Mouse (Mus musculus) midbrain, embryonic 15.5 days (tissue): ENCODE data around the gene Kctd18. TPM values are rescaled to one million over a fixed set of nuclear protein-coding genes. Genes with fewer than 3 reads are reported as not detected.

Experiments
- ATAC-seq: fragments of 200-750 bp; cut with Nextera tagmentation; replicated peaks from 2 replicates; pipeline ENCODE4 v1.8.0; 2017; ENCODE audit warnings: moderate TSS enrichment
- H3K27ac ChIP-seq: fragments of 300-500 bp; sonication (generic); 2 replicates; pipeline ENCODE4 v1.5.1; 2015; ENCODE audit warnings: mild to moderate bottlenecking, inconsistent platforms
- H3K27me3 ChIP-seq: fragments of 300-500 bp; sonication (generic); replicated peaks from 2 replicates; pipeline ENCODE4 v1.6.1; 2015; ENCODE audit warnings: inconsistent platforms
- H3K36me3 ChIP-seq: fragments of 300-500 bp; sonication (generic); replicated peaks from 2 replicates; pipeline ENCODE4 v1.6.1; 2015; ENCODE audit warnings: inconsistent platforms
- H3K4me1 ChIP-seq: fragments of 300-500 bp; sonication (generic); 2 replicates; pipeline ENCODE4 v1.6.1; 2015; ENCODE audit warnings: inconsistent platforms
- H3K4me2 ChIP-seq: fragments of 300-500 bp; sonication (generic); 2 replicates; pipeline ENCODE4 v1.6.1; 2015; ENCODE audit warnings: inconsistent platforms, mild to moderate bottlenecking, moderate library complexity
- H3K4me3 ChIP-seq: fragments of 300-500 bp; sonication (generic); 2 replicates; pipeline ENCODE4 v1.5.1; 2015; ENCODE audit warnings: mild to moderate bottlenecking, inconsistent platforms
- H3K9ac ChIP-seq: fragments of 300-500 bp; sonication (generic); 2 replicates; pipeline ENCODE4 v1.6.1; 2015; ENCODE audit warnings: mild to moderate bottlenecking, inconsistent platforms
- H3K9me3 ChIP-seq: fragments of 300-500 bp; sonication (generic); 2 replicates; pipeline ENCODE4 v1.6.1; 2016; ENCODE audit warnings: inconsistent platforms
- WGBS: fragments of 180-500 bp; shearing (Covaris S2); methylation state at CpG from one replicate; pipeline ENCODE4 v1.1.7; 2015; ENCODE audit warnings: mixed read lengths; 5-methylcytosine and 5-hydroxymethylcytosine counted together
- polyA plus RNA-seq: library from polyadenylated mRNA; unstranded; fragments of >200 nt; fragmentation: Nextera tagmentation; extraction: Ambion mirVana; gene quantifications from 2 replicates; pipeline ENCODE4 v1.2.1, GENCODE M21; 2015

Gene Kctd18
- polyA plus RNA-seq, 1 experiment from 2014 or later, result 29.7 TPM

GRCm38 (mm10) chr1:57940691-57941090 is 78.1 kb downstream of the Kctd18 start:
- 51% methylated on average over 10 of the region's 10 CpGs for WGBS
- no peak overlapping the region for H3K4me3 ChIP-seq
- ATAC-seq, result 0 out of 2 replicates have a peak, but pooled peaks have one; percentile 19

DNA sequence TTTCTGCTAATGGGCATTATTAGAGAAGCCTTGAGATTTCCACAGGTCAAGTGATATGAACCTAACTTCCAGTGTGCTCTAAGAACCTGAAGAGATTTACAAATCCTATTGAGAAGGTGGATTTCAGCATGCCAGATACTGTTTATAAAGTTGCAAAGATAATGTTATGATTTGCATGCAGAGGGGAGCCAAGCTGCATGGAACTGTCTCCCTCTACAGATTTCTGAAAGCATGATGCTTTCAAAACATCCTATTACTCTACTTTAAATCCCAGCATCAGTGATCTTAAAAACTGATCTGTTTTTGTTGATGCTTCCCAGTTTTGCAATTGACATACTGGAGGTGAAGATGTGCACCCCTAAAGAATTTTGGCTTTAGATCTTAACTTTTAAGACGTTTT is 84.5 kb downstream of the Kctd18 start:
- 41% methylated on average over 1 of the region's 1 CpGs for WGBS
- no peaks in the 10 kb centered on the region for H3K9me3 ChIP-seq
- no peak for ATAC-seq
- H3K9ac ChIP-seq, result no peak overlapping the region
- no peaks in the 10 kb centered on the region for H3K4me1 ChIP-seq
- no peaks in the 10 kb centered on the region for H3K27me3 ChIP-seq
- no peaks in the 10 kb centered on the region; the same call in 1 of the 2 replicates for H3K36me3 ChIP-seq
- H3K4me2 ChIP-seq, result no peak overlapping the region
- H3K27ac ChIP-seq, result no peak overlapping the region
- no peak overlapping the region for H3K4me3 ChIP-seq

More at GRCm38 (mm10) chr1:57940691-57941090, 78.1 kb downstream of the Kctd18 start:
- Histone ChIP-seq H3K9ac (no peak overlapping the region), H3K4me2 (no peak overlapping the region), H3K27me3 (no peaks in the 10 kb centered on the region), H3K36me3 (peaks cover 5% of the 10 kb centered on the region; the same call in 1 of the 2 replicates), H3K9me3 (no peaks in the 10 kb centered on the region), H3K4me1 (peaks cover 15% of the 10 kb centered on the region), H3K27ac (no peak overlapping the region)

- Histone ChIP-seq H3K4me1 (no peaks in the 10 kb centered on the region), H3K27me3 (no peaks in the 10 kb centered on the region), H3K9me3 (no peaks in the 10 kb centered on the region), H3K4me2 (no peak overlapping the region), H3K9ac (no peak overlapping the region), H3K36me3 (no peaks in the 10 kb centered on the region), H3K4me3 (no peak overlapping the region), H3K27ac (no peak overlapping the region)
- 83% methylated on average over 4 of the region's 4 CpGs for WGBS
- no peak for ATAC-seq
These were observed 100.2 kb downstream of the Kctd18 start for GRCm38 (mm10) chr1:57918567-57918966.

GRCm38 (mm10) chr1:57917342-57917741 is 101.4 kb downstream of the Kctd18 start:
- Histone ChIP-seq H3K9me3 (no peaks in the 10 kb centered on the region), H3K4me1 (no peaks in the 10 kb centered on the region), H3K27me3 (no peaks in the 10 kb centered on the region), H3K4me3 (no peak overlapping the region), H3K36me3 (no peaks in the 10 kb centered on the region), H3K9ac (no peak overlapping the region), H3K27ac (no peak overlapping the region), H3K4me2 (no peak overlapping the region)
- no peak for ATAC-seq
- WGBS, result 90% methylated on average over 5 of the region's 5 CpGs

DNA sequence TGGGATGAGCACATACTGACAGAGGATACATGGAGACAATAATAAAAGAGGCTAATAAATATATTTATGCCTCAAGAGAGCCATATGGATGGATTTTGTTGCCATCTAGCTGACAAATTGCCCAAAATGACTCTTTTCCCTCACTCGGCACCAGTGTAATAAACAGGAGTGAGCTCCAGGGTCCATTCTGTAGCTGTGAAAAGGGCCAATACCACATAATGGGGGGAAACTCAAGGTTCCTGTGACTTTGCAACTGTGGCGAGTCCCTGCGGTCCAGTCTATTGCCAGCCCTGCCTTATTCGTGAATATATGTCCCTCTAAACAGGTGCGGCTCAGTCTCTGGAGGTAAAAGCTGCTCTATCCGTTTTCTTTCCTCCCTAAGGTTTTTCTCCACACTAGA is 107.2 kb downstream of the Kctd18 start:
- Histone ChIP-seq H3K4me2 (no peak overlapping the region), H3K4me1 (no peaks in the 10 kb centered on the region), H3K27me3 (no peaks in the 10 kb centered on the region), H3K9ac (no peak overlapping the region), H3K4me3 (no peak overlapping the region), H3K9me3 (no peaks in the 10 kb centered on the region), H3K27ac (no peak overlapping the region), H3K36me3 (no peaks in the 10 kb centered on the region)
- ATAC-seq, result no peak
- 79% methylated on average over 6 of the region's 6 CpGs for WGBS

GRCm38 (mm10) chr1:57906312-57906711 is 112.4 kb downstream of the Kctd18 start:
- Histone ChIP-seq H3K27me3 (no peaks in the 10 kb centered on the region), H3K9ac (no peak overlapping the region), H3K36me3 (0 out of 2 replicates have a peak, but pooled peaks cover 7% of the 10 kb centered on the region), H3K4me3 (no peak overlapping the region), H3K4me2 (no peak overlapping the region), H3K4me1 (no peaks in the 10 kb centered on the region), H3K27ac (no peak overlapping the region), H3K9me3 (no peaks in the 10 kb centered on the region)
- no peak for ATAC-seq

DNA sequence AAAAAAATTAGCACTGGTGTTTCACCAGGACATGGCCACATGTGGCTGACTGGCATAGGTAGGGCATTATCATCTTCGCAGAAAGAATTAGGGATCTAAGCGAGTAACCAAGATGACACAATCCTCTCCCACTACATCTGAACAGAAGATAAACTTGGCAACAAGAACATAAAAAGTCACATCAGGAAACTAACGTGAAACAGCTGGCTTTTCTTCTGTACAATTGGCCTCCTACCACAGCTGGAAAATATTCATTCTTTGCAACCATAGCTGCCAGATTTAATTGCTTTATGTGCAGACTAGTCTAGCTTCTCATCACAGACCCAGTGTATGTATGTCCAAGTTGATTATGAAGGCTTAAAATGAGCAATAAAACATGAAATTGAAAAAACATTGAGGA is 112.8 kb downstream of the Kctd18 start:
- Histone ChIP-seq H3K36me3 (0 out of 2 replicates have a peak, but pooled peaks cover 7% of the 10 kb centered on the region), H3K9ac (no peak overlapping the region), H3K4me3 (no peak overlapping the region), H3K27me3 (no peaks in the 10 kb centered on the region), H3K9me3 (no peaks in the 10 kb centered on the region), H3K27ac (no peak overlapping the region), H3K4me2 (no peak overlapping the region), H3K4me1 (no peaks in the 10 kb centered on the region)
- WGBS, result 89% methylated on average over 3 of the region's 3 CpGs
- no peak for ATAC-seq

Other genes with a start within 250 kb of the Kctd18 start
- gene Spats2l, start 244.8 kb downstream of the Kctd18 start, polyA plus RNA-seq, result 77.0 and 82.8 TPM in 2 replicates
- 2.7 and 2.8 TPM in 2 replicates for gene Sgo2a, start 23.0 kb downstream of the Kctd18 start, polyA plus RNA-seq
- 0.20 and 0.26 TPM in 2 replicates for gene Aox1, start 11.0 kb upstream of the Kctd18 start, polyA plus RNA-seq
- gene Aox3, start 94.2 kb upstream of the Kctd18 start, polyA plus RNA-seq, result 0.34 and 0.93 TPM in 2 replicates
- gene Aox4, start 191.4 kb upstream of the Kctd18 start, polyA plus RNA-seq, result 0.34 and 0.43 TPM in 2 replicates